Mouse (Mus musculus) liver, embryonic 14.5 days (tissue): ENCODE measurements around the gene Dhrs4.

Experiments used
- CTCF ChIP-seq: IDR thresholded peaks from 2 replicates; pipeline ENCODE4 v1.5.1; 2016; ENCODE audit warnings: antibody characterized with exemption, low read depth, control low read depth
- EP300 ChIP-seq: IDR thresholded peaks from 2 replicates; pipeline ENCODE4 v1.6.1; 2016; ENCODE audit warnings: antibody characterized with exemption, low read depth

GRCm38 (mm10) chr14:55438193-55438784 is 40.3 kb upstream of the Dhrs4 start:
- peak; percentile 92 for TF ChIP-seq CTCF
- no peak for TF ChIP-seq EP300
